Mouse (Mus musculus) stomach, embryonic 14.5 days (tissue): ENCODE results near the gene Mrpl46. TPM values are rescaled to one million over a fixed set of nuclear protein-coding genes. Genes with fewer than 3 reads are reported as not detected.

Experiments
- ATAC-seq: fragments of 200-750 bp; cut with Nextera tagmentation; 2 replicates; pipeline ENCODE4 v1.8.0; 2017; ENCODE audit warnings: low read depth, moderate TSS enrichment; ENCODE audit not compliant: insufficient number of reproducible peaks, insufficient read depth, low FRiP score
- H3K27ac ChIP-seq: fragments of 300-500 bp; sonication (generic); 2 replicates; pipeline ENCODE4 v1.5.1; 2014; ENCODE audit warnings: mild to moderate bottlenecking, low read length, moderate library complexity, mixed read lengths
- H3K27me3 ChIP-seq: fragments of 300-500 bp; sonication (generic); 2 replicates; pipeline ENCODE4 v1.6.1; 2014; ENCODE audit warnings: low read length, control low read depth, mixed read lengths; ENCODE audit not compliant: control insufficient read depth, insufficient read depth
- H3K36me3 ChIP-seq: fragments of 300-500 bp; sonication (generic); 2 replicates; pipeline ENCODE4 v1.6.1; 2014; ENCODE audit warnings: mild to moderate bottlenecking, control low read depth, low read length, moderate library complexity, mixed read lengths; ENCODE audit not compliant: control insufficient read depth, insufficient read depth
- H3K4me1 ChIP-seq: fragments of 300-500 bp; sonication (generic); 2 replicates; pipeline ENCODE4 v1.6.1; 2014; ENCODE audit warnings: low read length, control low read depth, mixed read lengths; ENCODE audit not compliant: control insufficient read depth, insufficient read depth
- H3K4me2 ChIP-seq: fragments of 300-500 bp; sonication (generic); replicated peaks from 2 replicates; pipeline ENCODE4 v1.6.1; 2014; ENCODE audit warnings: low read depth, low read length, control low read depth
- H3K4me3 ChIP-seq: fragments of 300-500 bp; sonication (generic); 2 replicates; pipeline ENCODE4 v1.5.1; 2014; ENCODE audit warnings: low read depth, low read length, control low read depth
- H3K9ac ChIP-seq: fragments of 300-500 bp; sonication (generic); replicated peaks from 2 replicates; pipeline ENCODE4 v1.6.1; 2014; ENCODE audit warnings: low read depth, mild to moderate bottlenecking, control low read depth, low read length, moderate library complexity, mixed read lengths
- H3K9me3 ChIP-seq: fragments of 300-500 bp; sonication (generic); 2 replicates; pipeline ENCODE4 v1.6.1; 2016; ENCODE audit warnings: low read depth, low read length, control low read depth; ENCODE audit not compliant: control insufficient read depth
- WGBS: fragments of 180-500 bp; shearing (Covaris S2); extraction: QIAGEN DNeasy Blood & Tissue Kit; methylation state at CpG from one replicate; pipeline ENCODE4 v1.1.7; 2014; 5-methylcytosine and 5-hydroxymethylcytosine counted together
- polyA plus RNA-seq: library from polyadenylated mRNA; unstranded; fragments of >200 nt; fragmentation: Nextera tagmentation; extraction: Ambion mirVana; gene quantifications from 2 replicates; pipeline ENCODE4 v1.2.1, GENCODE M21; 2014

Gene Mrpl46
- polyA plus RNA-seq, result 66.5 and 68.6 TPM in 2 replicates

GRCm38 (mm10) chr7:78782639-78783581 lies at the start of gene Mrpl46, which contains the start of gene Mrps11:
TSS of gene Mrpl46 (minus strand) at chr7:78783531.
TSS of gene Mrps11 (plus strand) at chr7:78783119.
- peaks cover 8% of the 10 kb centered on the region for H3K4me1 ChIP-seq
- no peaks in the 10 kb centered on the region for H3K9me3 ChIP-seq

GRCm38 (mm10) chr7:78827749-78828362 lies 44.5 kb upstream of the Mrpl46 start:
- no peaks in the 10 kb centered on the region for H3K9me3 ChIP-seq
- no peak overlapping the region for H3K4me2 ChIP-seq
- H3K9ac ChIP-seq, result no peak overlapping the region
- no peak overlapping the region for H3K27ac ChIP-seq
- no peaks in the 10 kb centered on the region for H3K27me3 ChIP-seq
- no peak for ATAC-seq
- peaks cover 33% of the 10 kb centered on the region for H3K36me3 ChIP-seq
- H3K4me3 ChIP-seq, result no peak overlapping the region
- no peaks in the 10 kb centered on the region for H3K4me1 ChIP-seq
- 76% methylated on average over 14 of the region's 14 CpGs for WGBS

More at GRCm38 (mm10) chr7:78782639-78783581, at the start of gene Mrpl46, which contains the start of gene Mrps11:
- H3K4me3 ChIP-seq, result peak within 1 kb of the TSS; percentile 94
- H3K27ac ChIP-seq, result peak within 1 kb of the TSS; percentile 8; the same call in 1 of the 2 replicates
- peak; percentile 98 for ATAC-seq
- WGBS, result under 1% methylated on average over 44 of the region's 44 CpGs
- peaks cover 18% of the 10 kb centered on the region for H3K36me3 ChIP-seq
- peak within 1 kb of the TSS; percentile 78 for H3K9ac ChIP-seq
- H3K4me2 ChIP-seq, result peak within 1 kb of the TSS; percentile 85
- no peaks in the 10 kb centered on the region for H3K27me3 ChIP-seq

GRCm38 (mm10) chr7:78826682-78827385 lies 43.5 kb upstream of the Mrpl46 start:
- H3K27ac ChIP-seq, result no peak overlapping the region

GRCm38 (mm10) chr7:78818336-78818735 lies 35.0 kb upstream of the Mrpl46 start:
- ATAC-seq, result no peak
- no peaks in the 10 kb centered on the region for H3K27me3 ChIP-seq
- H3K9ac ChIP-seq, result no peak overlapping the region
- no peak overlapping the region for H3K4me3 ChIP-seq
- H3K36me3 ChIP-seq, result no peaks in the 10 kb centered on the region; the same call in 1 of the 2 replicates
- 74% methylated on average over 12 of the region's 12 CpGs for WGBS
- no peak overlapping the region for H3K4me2 ChIP-seq
- H3K9me3 ChIP-seq, result no peaks in the 10 kb centered on the region
- no peak overlapping the region for H3K27ac ChIP-seq
- no peaks in the 10 kb centered on the region for H3K4me1 ChIP-seq

More at GRCm38 (mm10) chr7:78826682-78827385, 43.5 kb upstream of the Mrpl46 start:
- no peaks in the 10 kb centered on the region for H3K4me1 ChIP-seq
- H3K36me3 ChIP-seq, result peaks cover 33% of the 10 kb centered on the region
- H3K4me3 ChIP-seq, result no peak overlapping the region
- 32% methylated on average over 9 of the region's 9 CpGs for WGBS
- no peak overlapping the region for H3K4me2 ChIP-seq
- ATAC-seq, result no peak; the same call in 1 of the 2 replicates
- H3K9me3 ChIP-seq, result no peaks in the 10 kb centered on the region
- no peak overlapping the region for H3K9ac ChIP-seq
- no peaks in the 10 kb centered on the region for H3K27me3 ChIP-seq

- no peaks in the 10 kb centered on the region for H3K9me3 ChIP-seq
- H3K4me2 ChIP-seq, result no peak overlapping the region
- no peaks in the 10 kb centered on the region for H3K36me3 ChIP-seq
- H3K27ac ChIP-seq, result no peak overlapping the region
- no peaks in the 10 kb centered on the region for H3K4me1 ChIP-seq
- no peaks in the 10 kb centered on the region for H3K27me3 ChIP-seq
- ATAC-seq, result no peak
- H3K9ac ChIP-seq, result no peak overlapping the region
- no peak overlapping the region for H3K4me3 ChIP-seq
Measured at GRCm38 (mm10) chr7:78814766-78815165, 31.4 kb upstream of the Mrpl46 start.

- no peak for ATAC-seq
- Histone ChIP-seq H3K27me3 (no peaks in the 10 kb centered on the region), H3K9me3 (no peaks in the 10 kb centered on the region), H3K36me3 (no peaks in the 10 kb centered on the region), H3K4me3 (no peak overlapping the region), H3K4me2 (no peak overlapping the region), H3K9ac (no peak overlapping the region), H3K27ac (no peak overlapping the region), H3K4me1 (no peaks in the 10 kb centered on the region)
- 89% methylated on average over 6 of the region's 6 CpGs for WGBS
Measured at GRCm38 (mm10) chr7:78813791-78814190, 30.5 kb upstream of the Mrpl46 start.

GRCm38 (mm10) chr7:78807192-78807591 lies 23.9 kb upstream of the Mrpl46 start:
- 47% methylated on average over 4 of the region's 4 CpGs for WGBS
- peak; percentile 33; the same call in 1 of the 2 replicates for ATAC-seq
- Histone ChIP-seq H3K36me3 (no peaks in the 10 kb centered on the region), H3K27me3 (no peaks in the 10 kb centered on the region), H3K9me3 (no peaks in the 10 kb centered on the region), H3K4me2 (no peak overlapping the region), H3K4me1 (no peaks in the 10 kb centered on the region), H3K4me3 (no peak overlapping the region), H3K27ac (peak overlapping the region; percentile 39; the same call in 1 of the 2 replicates), H3K9ac (no peak overlapping the region)

GRCm38 (mm10) chr7:78803841-78804240 lies 20.5 kb upstream of the Mrpl46 start:
- WGBS, result 77% methylated on average over 3 of the region's 3 CpGs
- Histone ChIP-seq H3K4me1 (no peaks in the 10 kb centered on the region), H3K9me3 (no peaks in the 10 kb centered on the region), H3K27ac (no peak overlapping the region), H3K4me3 (no peak overlapping the region), H3K27me3 (no peaks in the 10 kb centered on the region), H3K9ac (no peak overlapping the region), H3K36me3 (no peaks in the 10 kb centered on the region), H3K4me2 (no peak overlapping the region)
- ATAC-seq, result no peak
